Mouse (Mus musculus) kidney, adult 8-10 months (tissue): ENCODE data around the gene Celf1.
A peak's percentile ranks its signal among the peaks of the same experiment; 100 is the strongest.

Experiments used
- DNase-seq, 2 experiments: peaks; one replicate each; pipeline ENCODE4 v3.0.0; 2022

The Celf1 gene

GRCm38 (mm10) chr2:91065544-91065943 is 125.4 kb downstream of the Celf1 start:
- DNase-seq: peak in 1 of 2 experiments; percentile 55

- DNase-seq: no peak
Measured at GRCm38 (mm10) chr2:91066455-91066854, 126.3 kb downstream of the Celf1 start.

GRCm38 (mm10) chr2:91068162-91068871 is 128.1 kb downstream of the Celf1 start:
- DNase-seq: no peak

- no peak for DNase-seq
Measured at GRCm38 (mm10) chr2:91068872-91069165, 128.6 kb downstream of the Celf1 start.
